Mouse (Mus musculus) gastrocnemius, postnatal 14 days (tissue): ENCODE data around the gene Atoh8. TPM values are rescaled to one million over a fixed set of nuclear protein-coding genes. Genes with fewer than 3 reads are reported as not detected.

Experiments used
- DNase-seq: peaks from one replicate; pipeline ENCODE4 v3.0.0; 2021; ENCODE audit warnings: mixed read lengths
- intact Hi-C: fragments of 180-260 bp; cut with DNase I; formaldehyde crosslinking; loops from one replicate; pipeline ENCODE4 v1.15.1; 2025; ENCODE audit warnings: low total_unique reads
- total RNA-seq, 2 experiments: library from RNA; stranded (reverse); gene quantifications; 2 replicates each; pipeline ENCODE4 v1.2.3; 2021

The Atoh8 gene
- total RNA-seq, 2 experiments from 2014 or later = 5.3 to 7.1 TPM

- DNase-seq = peak; percentile 36
- intact Hi-C loops = no loop called here
Measured at GRCm38 (mm10) chr6:72234372-72235097, 842 bp downstream of the Atoh8 start.

DNA sequence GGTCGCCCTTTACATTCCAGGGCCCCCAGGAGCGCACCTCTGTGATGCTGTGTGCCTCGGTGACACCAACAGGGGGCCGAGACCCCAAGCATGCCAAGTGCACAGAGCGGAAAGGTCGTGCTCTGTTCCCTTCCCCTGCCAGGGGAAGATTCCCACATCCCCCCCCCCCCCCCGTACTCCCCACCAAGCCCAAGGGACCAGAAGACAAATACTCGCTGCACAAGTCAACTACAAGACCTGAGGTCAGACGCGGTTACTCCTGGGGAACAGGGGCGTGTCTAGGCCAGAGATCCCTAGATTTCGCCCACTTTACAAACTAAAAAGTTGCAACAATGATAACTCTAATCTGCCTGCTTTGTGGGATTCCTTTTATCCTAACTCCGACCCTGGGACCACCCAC is 1.4 kb downstream of the Atoh8 start:
- intact Hi-C loops = no loop called here

DNA sequence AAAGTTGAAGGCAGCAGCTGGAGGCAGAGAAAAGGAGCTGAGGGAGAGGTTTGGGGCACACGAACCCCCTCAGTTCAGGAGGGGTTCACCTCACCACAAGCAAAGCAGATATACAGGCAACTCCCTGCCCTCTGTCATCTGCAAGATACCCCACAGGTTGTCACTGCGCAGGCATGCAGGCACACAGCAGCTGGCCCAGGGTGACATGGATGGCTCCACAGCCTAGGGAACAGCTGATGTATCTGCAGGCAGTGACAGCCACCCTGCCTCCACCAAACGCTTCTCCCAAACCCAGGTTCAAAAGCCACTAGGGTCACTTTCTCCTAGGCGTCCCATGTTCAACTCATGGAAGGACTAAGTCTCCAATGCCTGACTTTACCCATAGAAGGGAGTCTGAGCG is 2.5 kb downstream of the Atoh8 start:
- intact Hi-C loops = no loop called here

More for the DNA sequence above, 1.4 kb downstream of the Atoh8 start:
- DNase-seq = no peak

DNA sequence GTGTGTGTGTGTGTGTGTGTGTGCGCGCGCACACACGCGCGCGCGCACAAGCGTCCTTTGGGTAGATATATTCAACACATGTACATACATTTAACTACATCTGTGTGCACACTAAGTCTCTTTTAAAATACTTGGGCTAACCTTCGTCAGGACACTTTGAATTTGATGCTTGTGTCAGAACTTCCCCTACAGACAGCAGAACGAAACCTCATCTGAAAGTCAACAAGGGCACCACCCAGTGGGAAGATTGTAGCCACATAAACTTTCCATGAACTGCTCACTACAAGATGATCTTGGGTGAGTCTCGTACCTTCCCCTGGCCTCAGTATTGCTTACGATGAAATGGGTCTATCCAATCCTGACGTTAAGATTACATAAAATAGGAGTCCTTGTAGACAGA is 3.0 kb downstream of the Atoh8 start:
- peak; percentile 3 for DNase-seq
- intact Hi-C loops = no loop called here

More for the DNA sequence above, 2.5 kb downstream of the Atoh8 start:
- peak; percentile 4 for DNase-seq

DNA sequence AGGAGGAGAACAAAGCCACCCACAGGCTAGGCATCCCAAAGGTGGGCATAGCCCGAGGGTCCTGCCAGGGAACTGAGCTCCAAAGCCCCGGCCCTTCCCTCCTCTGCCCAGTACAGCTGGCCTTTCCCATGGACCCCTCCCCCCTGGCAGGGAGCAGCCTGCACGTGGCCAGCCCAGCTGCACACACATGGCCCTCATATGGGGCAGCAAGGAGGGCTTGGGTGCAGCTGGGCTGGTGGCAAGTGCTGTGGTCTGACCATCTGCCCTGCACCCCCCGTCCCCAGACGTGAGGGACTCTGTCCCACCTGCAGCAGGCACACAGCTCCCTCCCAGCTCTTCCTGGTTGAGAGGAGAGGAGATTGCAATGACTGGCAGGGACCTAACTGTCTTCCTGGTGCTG is 4.5 kb downstream of the Atoh8 start:
- peak; percentile 28 for DNase-seq
- intact Hi-C loops = no loop called here

- no peak for DNase-seq
- intact Hi-C loops = no loop called here
Measured at GRCm38 (mm10) chr6:72227665-72228265, 7.6 kb downstream of the Atoh8 start.

DNA sequence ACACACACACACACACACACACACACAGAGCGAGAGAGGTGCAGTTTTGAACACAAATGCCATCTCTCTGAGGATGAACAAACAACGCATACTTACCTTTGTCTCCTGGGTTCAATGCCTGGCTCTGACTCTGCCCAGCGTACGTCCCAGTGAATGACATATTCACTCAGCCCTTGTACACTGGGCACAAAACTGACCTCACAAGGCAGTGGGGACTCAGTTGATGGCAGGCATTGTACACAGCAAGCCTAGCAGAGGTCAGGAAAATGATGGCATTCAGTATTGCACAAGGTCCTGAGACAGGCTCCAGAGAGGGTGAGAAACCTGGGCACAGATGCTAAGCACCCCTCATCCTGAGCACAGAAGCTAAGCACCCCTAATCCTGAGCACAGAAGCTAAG is 8.4 kb downstream of the Atoh8 start:
- no peak for DNase-seq
- intact Hi-C loops = no loop called here

DNA sequence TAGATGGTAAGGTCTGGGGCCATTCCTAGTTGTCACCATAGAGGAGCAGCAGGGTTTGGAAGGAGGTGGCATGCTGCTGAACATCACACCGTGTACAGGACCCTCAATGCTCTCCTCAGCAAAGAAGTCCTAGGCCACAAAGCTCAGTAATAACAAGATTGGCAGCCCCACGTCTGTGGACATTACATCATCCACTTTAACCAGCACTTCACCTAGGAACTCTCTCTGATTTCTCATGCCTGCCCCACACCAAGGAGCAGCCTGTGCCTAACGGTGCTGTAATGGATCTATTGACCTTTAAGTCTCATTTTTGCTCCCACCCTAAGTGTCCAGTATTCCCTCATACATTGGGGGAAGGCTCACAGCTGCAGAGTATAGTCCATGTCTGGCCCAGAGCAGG is 9.7 kb downstream of the Atoh8 start:
- intact Hi-C loops = no loop called here
- DNase-seq = no peak

DNA sequence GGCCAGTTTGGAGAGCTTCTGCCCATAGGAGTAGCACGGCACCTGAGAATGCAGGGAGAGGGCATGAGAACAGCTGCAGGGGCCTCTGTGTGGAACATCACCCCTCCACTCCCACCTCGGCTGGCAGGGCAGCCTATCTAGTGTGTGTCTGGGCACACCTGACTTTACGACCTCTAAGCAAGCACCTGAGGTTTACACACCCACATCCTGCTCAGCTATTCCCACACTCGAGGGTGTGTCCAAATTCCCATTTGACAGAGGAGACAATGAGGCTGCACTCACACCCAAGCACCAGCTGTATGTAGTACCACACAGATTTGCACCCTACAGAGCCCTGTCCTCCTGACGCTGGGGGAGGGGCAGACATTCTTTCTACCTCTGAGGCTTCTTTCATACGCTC is 11.5 kb downstream of the Atoh8 start:
- intact Hi-C loops = no loop called here
- DNase-seq = no peak

GRCm38 (mm10) chr6:72222876-72223275 is 12.5 kb downstream of the Atoh8 start:
- no peak for DNase-seq
- intact Hi-C loops = no loop called here

GRCm38 (mm10) chr6:72222271-72222724 is 13.1 kb downstream of the Atoh8 start:
- intact Hi-C loops = no loop called here
- DNase-seq = no peak

DNA sequence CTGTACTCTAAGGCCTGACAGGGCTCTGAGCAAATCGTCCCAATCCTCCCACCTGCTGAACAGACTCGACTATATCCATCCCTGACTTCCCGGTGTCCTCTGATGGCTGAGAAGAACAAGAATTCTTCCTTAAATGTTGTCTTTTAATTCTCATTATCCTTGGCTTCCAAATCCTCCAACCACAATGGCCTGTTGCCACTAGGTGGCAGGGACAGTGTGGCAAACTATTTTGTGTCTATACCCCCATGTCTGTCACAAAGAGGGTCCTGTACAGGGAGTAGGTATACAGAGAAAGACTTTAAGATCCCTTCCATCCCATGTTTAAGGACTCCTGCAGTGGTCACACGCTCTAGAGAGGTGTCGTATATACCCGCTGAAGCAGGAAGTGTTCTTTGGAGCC is 14.1 kb downstream of the Atoh8 start:
- intact Hi-C loops = no loop called here
- DNase-seq = no peak

GRCm38 (mm10) chr6:72219549-72219948 is 15.8 kb downstream of the Atoh8 start:
- intact Hi-C loops = no loop called here
- peak; percentile 35 for DNase-seq

DNA sequence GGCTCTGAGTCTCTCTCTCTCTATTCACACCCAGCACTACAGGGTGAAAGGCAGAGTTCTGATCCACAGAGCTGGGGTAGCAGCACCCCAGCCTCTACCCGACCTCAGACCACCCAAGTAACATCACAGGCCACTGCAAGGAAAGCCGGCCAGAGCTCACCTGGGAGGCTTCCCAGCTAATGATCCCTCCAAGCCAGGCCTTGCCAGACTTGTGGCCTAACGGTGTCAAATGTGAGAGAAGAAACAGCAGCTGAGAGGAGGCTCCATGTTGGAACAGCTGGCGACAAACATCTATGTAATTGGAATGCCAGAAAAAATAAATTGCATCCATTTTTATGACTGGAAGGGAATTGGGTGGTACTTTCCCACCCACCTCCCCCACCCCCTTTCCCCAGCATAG is 17.1 kb downstream of the Atoh8 start:
- no peak for DNase-seq
- intact Hi-C loops = no loop called here

DNA sequence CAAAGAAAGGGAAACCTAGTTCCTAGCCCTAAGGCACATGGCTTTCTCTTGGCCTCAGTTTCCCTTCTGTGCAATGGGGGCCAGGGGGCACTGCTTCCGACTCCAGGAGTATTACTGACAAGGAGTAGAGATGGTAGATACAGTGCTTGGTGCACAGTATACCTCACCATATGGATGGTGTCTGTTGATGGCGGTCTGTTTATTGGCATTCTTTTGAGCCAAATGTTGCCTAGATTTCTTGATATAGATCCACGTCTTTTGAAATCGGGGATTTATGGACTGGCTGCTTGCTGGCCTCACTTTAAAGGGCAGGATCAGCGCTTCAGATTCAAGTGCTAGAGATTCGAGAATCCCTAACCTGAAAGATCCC is 18.0 kb downstream of the Atoh8 start:
- no peak for DNase-seq
- intact Hi-C loops = no loop called here

DNA sequence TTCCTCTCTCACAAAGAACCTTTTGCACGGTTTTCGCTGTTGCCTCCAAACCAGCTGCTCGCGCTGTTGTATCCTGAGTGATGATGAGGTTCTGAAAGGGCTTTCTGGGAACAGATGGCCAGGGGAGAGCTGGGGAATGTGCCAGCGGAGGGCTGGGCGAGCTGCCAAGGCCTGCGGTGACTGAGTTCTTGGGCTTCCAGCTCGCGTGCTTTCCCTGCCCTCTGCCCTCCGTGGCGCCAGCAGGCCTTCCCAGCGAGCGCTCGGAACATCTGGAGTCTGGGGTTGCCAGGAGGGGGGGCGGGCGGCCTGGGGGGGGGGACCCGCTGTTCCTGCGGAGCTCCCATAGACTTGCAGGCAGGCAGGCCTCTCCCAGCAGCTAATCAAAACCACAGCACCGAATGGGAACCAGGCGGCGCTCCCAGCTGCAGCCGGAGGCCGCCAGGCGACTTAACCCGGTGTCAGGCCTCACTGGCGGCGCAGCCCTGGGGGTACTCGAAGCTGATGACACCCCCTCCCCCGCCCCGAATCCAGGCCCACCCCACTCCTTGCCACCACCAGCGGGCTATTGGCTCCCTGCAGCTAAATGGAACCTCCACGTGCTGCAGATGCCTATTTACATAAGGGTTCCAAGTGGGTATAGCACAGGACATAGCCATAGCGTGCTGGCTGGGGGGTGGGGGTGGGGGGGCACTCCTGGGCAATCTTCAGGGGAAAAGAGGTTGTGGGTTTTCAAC is 18.5 kb downstream of the Atoh8 start:
- peak; percentile 99 for DNase-seq
- intact Hi-C loops = no loop called here

GRCm38 (mm10) chr6:72215582-72215981 is 19.8 kb downstream of the Atoh8 start:
- DNase-seq = peak; percentile 42
- intact Hi-C loops = no loop called here

- intact Hi-C loops = no loop called here
- DNase-seq = no peak
Measured at GRCm38 (mm10) chr6:72211360-72211759, 24.0 kb downstream of the Atoh8 start.

- DNase-seq = peak; percentile 49
- intact Hi-C loops = no loop called here
Measured at GRCm38 (mm10) chr6:72210823-72211222, 24.6 kb downstream of the Atoh8 start.

DNA sequence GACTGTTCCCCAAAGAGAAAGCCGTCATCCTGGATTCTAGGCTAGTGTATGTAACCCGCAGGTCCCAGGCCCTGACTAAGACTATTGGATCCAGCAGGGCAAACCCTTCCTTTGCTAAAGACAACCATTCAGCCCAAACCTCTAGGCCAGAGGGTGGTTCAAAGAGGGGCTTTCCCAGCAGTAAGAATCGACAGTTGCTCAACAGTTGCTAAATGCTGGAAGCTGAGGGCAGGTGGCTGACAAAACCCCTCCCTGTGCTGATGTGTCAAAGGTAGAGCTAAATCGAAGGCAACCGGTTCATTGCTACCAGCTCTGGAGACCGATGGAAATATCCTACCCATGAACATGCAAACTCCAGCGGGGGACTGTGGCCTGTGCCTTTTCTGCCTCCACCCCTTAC is 25.6 kb downstream of the Atoh8 start:
- intact Hi-C loops = no loop called here
- DNase-seq = no peak
